Mouse (Mus musculus): ENCODE measurements at regions not wholly inside any gene's neighbourhood (a gene's known extent, or its start where the extent isn't known, plus 50 kb on each side); places are given as distances from the start of the nearest gene placed in this dataset.
A peak's percentile ranks its signal among the peaks of the same experiment; 100 is the strongest.

GRCm38 (mm10) chr7:73617910-73618757, 76.5 kb upstream of the Chd2 start:
- Histone ChIP-seq H3K36me3 (ENCODE audit: control insufficient read depth, insufficient read depth, low read length) (no peaks in the 10 kb centered on the region), H3K27ac (ENCODE audit: low read length) (peak overlapping the region; percentile 100), H3K9ac (replicated peaks; ENCODE audit: low read depth, low read length) (peak overlapping the region; percentile 98), H3K4me2 (replicated peaks; ENCODE audit: low read depth, low read length) (peak overlapping the region; percentile 65), H3K27me3 (ENCODE audit: control insufficient read depth, insufficient read depth, low read length) (no peaks in the 10 kb centered on the region), H3K4me3 (ENCODE audit: low read depth, low read length) (peak overlapping the region; percentile 63), H3K9me3 (ENCODE audit: control insufficient read depth, low read depth, low read length) (no peaks in the 10 kb centered on the region), H3K4me1 (ENCODE audit: control insufficient read depth, insufficient read depth, low read length) (peaks cover 11% of the 10 kb centered on the region)
- ATAC-seq (ENCODE audit: insufficient number of reproducible peaks, insufficient read depth, low FRiP score, low read depth): peak; percentile 95
- under 1% methylated on average over 73 of the region's 86 CpGs for WGBS

- Histone ChIP-seq H3K4me2 (replicated peaks; ENCODE audit: low read depth, low read length) (peak overlapping the region; percentile 58), H3K9me3 (ENCODE audit: control insufficient read depth, low read depth, low read length) (no peaks in the 10 kb centered on the region), H3K4me3 (ENCODE audit: low read depth, low read length) (peak overlapping the region; percentile 63), H3K9ac (replicated peaks; ENCODE audit: low read depth, low read length) (peak overlapping the region; percentile 94), H3K4me1 (ENCODE audit: control insufficient read depth, insufficient read depth, low read length) (peaks cover 16% of the 10 kb centered on the region), H3K27ac (ENCODE audit: low read length) (peak overlapping the region; percentile 100), H3K27me3 (ENCODE audit: control insufficient read depth, insufficient read depth, low read length) (no peaks in the 10 kb centered on the region), H3K36me3 (ENCODE audit: control insufficient read depth, insufficient read depth, low read length) (no peaks in the 10 kb centered on the region)
- 5% methylated on average over 21 of the region's 21 CpGs for WGBS
- ATAC-seq (ENCODE audit: insufficient number of reproducible peaks, insufficient read depth, low FRiP score, low read depth): no peak
Observed at GRCm38 (mm10) chr7:73616971-73617906, 75.6 kb upstream of the Chd2 start.

- Histone ChIP-seq H3K27ac (ENCODE audit: low read length) (peak overlapping the region; percentile 100), H3K4me2 (replicated peaks; ENCODE audit: low read depth, low read length) (peak overlapping the region; percentile 58; the same call in 1 of the 2 replicates), H3K27me3 (ENCODE audit: control insufficient read depth, insufficient read depth, low read length) (no peaks in the 10 kb centered on the region), H3K4me3 (ENCODE audit: low read depth, low read length) (no peak overlapping the region), H3K9ac (replicated peaks; ENCODE audit: low read depth, low read length) (no peak overlapping the region), H3K36me3 (ENCODE audit: control insufficient read depth, insufficient read depth, low read length) (no peaks in the 10 kb centered on the region), H3K4me1 (ENCODE audit: control insufficient read depth, insufficient read depth, low read length) (peaks cover 16% of the 10 kb centered on the region), H3K9me3 (ENCODE audit: control insufficient read depth, low read depth, low read length) (no peaks in the 10 kb centered on the region)
- ATAC-seq (ENCODE audit: insufficient number of reproducible peaks, insufficient read depth, low FRiP score, low read depth): no peak
- WGBS: 13% methylated on average over 11 of the region's 11 CpGs
Observed at GRCm38 (mm10) chr7:73616015-73616414, 74.4 kb upstream of the Chd2 start.

- Histone ChIP-seq H3K27me3 (ENCODE audit: control insufficient read depth, insufficient read depth, low read length) (no peaks in the 10 kb centered on the region), H3K9ac (replicated peaks; ENCODE audit: low read depth, low read length) (no peak overlapping the region; the same call in 1 of the 2 replicates), H3K4me2 (replicated peaks; ENCODE audit: low read depth, low read length) (no peak overlapping the region), H3K36me3 (ENCODE audit: control insufficient read depth, insufficient read depth, low read length) (no peaks in the 10 kb centered on the region), H3K4me1 (ENCODE audit: control insufficient read depth, insufficient read depth, low read length) (peaks cover 16% of the 10 kb centered on the region), H3K9me3 (ENCODE audit: control insufficient read depth, low read depth, low read length) (no peaks in the 10 kb centered on the region), H3K27ac (ENCODE audit: low read length) (peak overlapping the region; percentile 73), H3K4me3 (ENCODE audit: low read depth, low read length) (no peak overlapping the region)
- no peak for ATAC-seq (ENCODE audit: insufficient number of reproducible peaks, insufficient read depth, low FRiP score, low read depth)
- 52% methylated on average over 8 of the region's 8 CpGs for WGBS
Observed at GRCm38 (mm10) chr7:73614840-73615555, 73.4 kb upstream of the Chd2 start.

GRCm38 (mm10) chr7:73614341-73614740, 72.7 kb upstream of the Chd2 start:
- Histone ChIP-seq H3K9ac (replicated peaks; ENCODE audit: low read depth, low read length) (no peak overlapping the region), H3K36me3 (ENCODE audit: control insufficient read depth, insufficient read depth, low read length) (no peaks in the 10 kb centered on the region), H3K4me1 (ENCODE audit: control insufficient read depth, insufficient read depth, low read length) (peaks cover 16% of the 10 kb centered on the region), H3K27me3 (ENCODE audit: control insufficient read depth, insufficient read depth, low read length) (no peaks in the 10 kb centered on the region), H3K4me3 (ENCODE audit: low read depth, low read length) (no peak overlapping the region), H3K4me2 (replicated peaks; ENCODE audit: low read depth, low read length) (no peak overlapping the region), H3K9me3 (ENCODE audit: control insufficient read depth, low read depth, low read length) (no peaks in the 10 kb centered on the region), H3K27ac (ENCODE audit: low read length) (peak overlapping the region; percentile 73; the same call in 1 of the 2 replicates)
- ATAC-seq (ENCODE audit: insufficient number of reproducible peaks, insufficient read depth, low FRiP score, low read depth): no peak
- WGBS: 88% methylated on average over 4 of the region's 4 CpGs

GRCm38 (mm10) chr7:73612752-73613092, 71.1 kb upstream of the Chd2 start:
- Histone ChIP-seq H3K36me3 (ENCODE audit: control insufficient read depth, insufficient read depth, low read length) (no peaks in the 10 kb centered on the region), H3K27me3 (ENCODE audit: control insufficient read depth, insufficient read depth, low read length) (no peaks in the 10 kb centered on the region), H3K4me2 (replicated peaks; ENCODE audit: low read depth, low read length) (no peak overlapping the region), H3K27ac (ENCODE audit: low read length) (no peak overlapping the region), H3K9me3 (ENCODE audit: control insufficient read depth, low read depth, low read length) (no peaks in the 10 kb centered on the region), H3K9ac (replicated peaks; ENCODE audit: low read depth, low read length) (no peak overlapping the region), H3K4me1 (ENCODE audit: control insufficient read depth, insufficient read depth, low read length) (peaks cover 22% of the 10 kb centered on the region), H3K4me3 (ENCODE audit: low read depth, low read length) (no peak overlapping the region)
- no peak for ATAC-seq (ENCODE audit: insufficient number of reproducible peaks, insufficient read depth, low FRiP score, low read depth)
- 35% methylated on average over 3 of the region's 3 CpGs for WGBS

GRCm38 (mm10) chr7:73611866-73612751, 70.5 kb upstream of the Chd2 start:
- no peak overlapping the region for H3K4me3 ChIP-seq (ENCODE audit: low read depth, low read length)
- H3K36me3 ChIP-seq (ENCODE audit: control insufficient read depth, insufficient read depth, low read length): no peaks in the 10 kb centered on the region
- no peak for ATAC-seq (ENCODE audit: insufficient number of reproducible peaks, insufficient read depth, low FRiP score, low read depth)
- no peak overlapping the region for H3K4me2 ChIP-seq (replicated peaks; ENCODE audit: low read depth, low read length)
- H3K27me3 ChIP-seq (ENCODE audit: control insufficient read depth, insufficient read depth, low read length): no peaks in the 10 kb centered on the region
- H3K9me3 ChIP-seq (ENCODE audit: control insufficient read depth, low read depth, low read length): no peaks in the 10 kb centered on the region
- H3K27ac ChIP-seq (ENCODE audit: low read length): no peak overlapping the region
- no peak overlapping the region for H3K9ac ChIP-seq (replicated peaks; ENCODE audit: low read depth, low read length)
- WGBS: 83% methylated on average over 12 of the region's 12 CpGs
- peaks cover 22% of the 10 kb centered on the region for H3K4me1 ChIP-seq (ENCODE audit: control insufficient read depth, insufficient read depth, low read length)

All from stomach, embryonic 14.5 days (tissue).